Mouse (Mus musculus) MEL-GATA-1-ER (cell line): Measurements from ENCODE around the gene Abca12.

ENCODE experiments used
- DNase-seq: peaks from one replicate; pipeline ENCODE4 v3.0.0-alpha.2; 2012; ENCODE audit warnings: low read depth; ENCODE audit errors: extremely low read depth

The Abca12 gene

DNA sequence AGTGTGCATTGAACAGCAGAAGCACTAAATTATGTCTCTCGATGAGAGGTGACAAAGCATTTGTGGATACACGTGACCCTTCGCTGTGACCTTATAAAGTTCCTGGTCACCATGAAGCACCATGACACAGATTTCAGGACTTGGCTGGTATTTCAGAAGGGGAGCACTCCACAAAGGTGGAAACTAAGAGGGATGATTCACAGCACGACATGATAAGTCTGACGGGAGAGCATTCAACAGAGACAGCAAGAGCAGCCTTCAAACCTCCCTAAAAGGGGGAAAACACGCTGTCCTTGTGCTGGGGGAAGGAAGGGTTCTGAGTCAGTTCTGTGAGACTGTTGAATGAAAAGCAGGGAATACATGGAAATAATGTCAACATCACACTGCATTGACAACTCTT is 218.5 kb downstream of the Abca12 start:
- no peak for DNase-seq

GRCm38 (mm10) chr1:71195333-71195732 is 219.4 kb downstream of the Abca12 start:
- no peak for DNase-seq

DNA sequence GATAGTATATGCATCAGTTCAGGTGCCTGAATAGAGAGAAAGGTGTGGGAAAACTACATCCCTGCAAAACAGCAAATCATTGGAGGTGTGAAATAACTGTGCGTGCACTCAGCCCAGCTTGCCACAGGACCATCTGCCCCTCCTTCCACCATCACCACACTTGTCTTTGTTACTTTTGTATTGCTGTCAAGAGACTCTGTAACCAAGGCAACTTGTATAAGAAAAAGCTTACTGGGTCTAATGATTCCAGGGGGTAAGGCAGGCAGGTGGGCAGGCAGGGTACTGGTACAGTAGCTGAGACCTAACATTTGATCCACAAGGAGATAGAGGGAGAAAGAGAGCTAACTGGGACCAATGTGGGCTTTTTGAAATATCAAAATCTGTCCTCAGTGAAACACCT is 220.8 kb downstream of the Abca12 start:
- DNase-seq, result no peak
